Mouse (Mus musculus): ENCODE data around the gene Cubn.

Gene Cubn

DNA sequence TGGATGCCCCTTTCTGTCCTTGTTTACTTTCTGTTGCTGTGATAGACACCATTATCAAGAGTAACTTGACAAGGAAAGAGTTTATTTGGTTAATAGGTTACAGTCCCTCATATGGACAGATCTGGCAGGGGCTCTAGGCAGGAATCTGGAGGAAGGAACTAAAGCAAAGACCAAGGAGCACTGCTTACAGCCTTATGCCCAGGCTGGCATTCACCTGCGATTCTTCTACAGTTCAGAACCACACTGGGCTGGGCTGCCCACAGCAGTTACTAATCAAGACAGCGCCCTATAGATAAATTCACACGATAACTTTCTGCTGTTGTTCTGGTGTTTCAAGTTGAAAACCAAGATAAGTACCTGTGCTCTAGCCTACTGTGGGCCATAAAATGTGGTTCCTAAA, 138.8 kb downstream of the Cubn start:
- DNase-seq (ENCODE audit: low spot score): no peak

DNA sequence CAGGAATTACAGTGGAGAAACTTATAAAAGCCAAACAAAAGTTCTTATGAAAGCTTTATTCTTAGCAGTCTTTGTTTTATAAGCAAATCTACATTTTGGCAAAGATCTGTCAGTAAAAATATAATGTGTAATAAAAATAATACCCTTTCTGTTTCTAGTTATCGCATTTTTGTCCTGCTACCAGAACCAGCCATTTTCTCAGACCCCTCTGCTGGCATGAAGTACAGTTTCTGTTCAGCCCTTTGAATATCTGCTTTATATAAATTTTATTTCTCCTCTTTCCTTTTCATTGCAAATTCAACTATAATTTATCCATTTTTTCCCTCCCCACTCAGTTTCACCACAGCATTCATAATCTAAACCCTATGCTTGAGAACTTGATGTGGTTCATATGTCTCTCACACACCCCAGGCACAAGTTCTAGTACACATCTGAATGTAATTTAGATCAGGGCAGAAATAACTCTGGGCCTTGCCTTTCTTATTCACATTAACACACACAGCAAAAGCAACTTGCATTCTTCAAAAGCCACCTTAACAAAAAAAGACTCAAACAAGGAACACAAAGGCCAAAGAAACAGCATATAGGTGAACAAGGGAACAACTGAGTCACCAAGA, 139.4 kb downstream of the Cubn start:
- DNase-seq (ENCODE audit: low spot score): no peak

DNA sequence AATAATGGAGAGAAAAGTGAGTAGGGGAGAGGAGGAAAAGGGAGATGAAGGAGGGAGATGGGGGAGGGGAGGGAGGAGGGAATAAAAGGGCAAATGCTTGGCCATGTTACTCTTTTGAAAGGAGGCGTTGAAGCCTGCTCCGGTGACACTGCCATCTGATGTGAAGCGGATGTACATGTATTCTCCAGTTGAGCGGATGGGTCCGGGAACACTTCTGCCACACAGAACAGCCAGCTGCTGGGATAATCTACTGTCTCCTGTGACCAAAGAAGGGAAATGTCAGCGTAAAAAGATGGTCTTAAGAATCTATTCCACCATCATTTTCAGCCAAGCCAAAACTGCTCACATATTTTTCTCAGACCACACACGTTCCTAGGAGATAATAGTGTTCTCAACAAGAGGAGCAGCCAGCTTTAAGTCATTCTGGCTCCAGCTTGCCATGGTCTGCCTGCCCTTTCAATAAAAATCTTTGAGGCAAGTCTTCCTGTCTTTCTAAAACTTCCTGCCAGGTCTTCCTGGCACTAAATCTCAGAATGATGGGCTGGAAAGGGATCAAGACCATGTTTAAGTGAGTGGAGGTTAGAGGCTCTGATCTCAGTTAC, 149.2 kb downstream of the Cubn start:
- DNase-seq (ENCODE audit: low spot score): no peak

DNA sequence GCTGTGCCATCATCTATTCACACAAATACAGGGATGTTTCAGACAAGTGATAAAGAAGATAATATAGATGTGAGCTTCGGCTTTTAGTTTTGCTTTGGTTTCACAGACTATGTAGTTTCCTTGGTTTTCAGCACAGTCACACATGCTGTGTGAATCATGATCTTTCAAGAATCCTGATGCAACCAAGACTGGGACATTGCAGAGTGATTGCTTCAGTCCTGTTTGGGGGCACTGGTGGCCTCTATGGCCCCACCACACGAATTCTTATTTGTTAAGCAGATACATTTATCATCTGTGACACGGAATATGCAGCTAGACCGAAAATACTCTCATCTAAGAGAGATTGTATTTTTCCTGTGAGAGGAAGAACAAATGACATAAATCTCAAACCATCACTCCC, 156.2 kb downstream of the Cubn start:
- DNase-seq (ENCODE audit: low spot score): no peak

DNA sequence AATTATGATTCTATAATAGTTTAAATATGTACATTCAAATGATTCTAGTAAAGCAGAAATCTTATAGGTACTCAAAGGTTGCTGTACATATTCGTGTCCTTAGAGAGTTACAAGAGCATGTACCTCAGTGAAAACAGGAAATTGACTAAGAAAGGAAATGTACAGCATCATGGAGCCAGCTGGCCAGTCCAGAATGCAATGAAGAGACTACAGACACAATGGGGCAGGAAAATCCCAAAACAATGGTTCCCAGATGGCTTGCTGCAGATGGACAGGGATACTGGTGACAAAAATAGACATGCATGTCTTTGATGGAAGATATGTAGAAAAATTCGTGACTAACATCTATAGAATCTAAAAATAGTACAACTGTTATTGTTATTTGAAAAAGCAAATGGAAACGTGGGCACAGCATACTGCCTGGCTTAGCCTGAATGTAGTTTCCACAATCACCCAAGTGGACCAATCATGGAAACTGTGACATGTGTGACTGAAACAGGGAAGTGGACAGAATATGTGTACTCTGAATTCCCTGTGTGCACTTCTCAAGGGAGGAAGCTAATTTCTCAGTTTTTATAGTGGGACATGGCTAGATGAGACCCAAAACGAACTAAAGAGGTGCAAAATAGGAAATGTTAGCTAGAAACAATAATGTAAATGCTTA, 161.7 kb downstream of the Cubn start:
- no peak for DNase-seq (ENCODE audit: low spot score)

DNA sequence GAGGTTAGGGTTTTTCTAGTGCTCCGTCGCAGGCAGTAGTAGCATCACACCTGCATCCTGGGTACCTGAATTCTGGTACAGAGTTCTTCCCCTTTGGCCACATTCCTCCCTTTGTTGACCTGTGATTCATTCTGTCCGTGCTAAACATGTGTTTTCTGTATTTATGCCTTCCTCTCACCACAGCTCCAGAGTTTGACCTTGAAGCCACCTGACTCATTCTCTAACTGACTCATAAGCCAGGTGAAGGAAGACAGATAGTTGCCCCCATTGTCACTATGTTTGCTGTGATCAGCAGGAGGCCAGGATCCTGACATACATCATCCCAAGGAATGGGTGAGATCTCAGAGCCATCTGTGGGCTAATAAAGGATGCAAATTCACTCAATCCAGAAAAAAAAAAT, 188.2 kb downstream of the Cubn start:
- no peak for DNase-seq (ENCODE audit: low spot score)

DNA sequence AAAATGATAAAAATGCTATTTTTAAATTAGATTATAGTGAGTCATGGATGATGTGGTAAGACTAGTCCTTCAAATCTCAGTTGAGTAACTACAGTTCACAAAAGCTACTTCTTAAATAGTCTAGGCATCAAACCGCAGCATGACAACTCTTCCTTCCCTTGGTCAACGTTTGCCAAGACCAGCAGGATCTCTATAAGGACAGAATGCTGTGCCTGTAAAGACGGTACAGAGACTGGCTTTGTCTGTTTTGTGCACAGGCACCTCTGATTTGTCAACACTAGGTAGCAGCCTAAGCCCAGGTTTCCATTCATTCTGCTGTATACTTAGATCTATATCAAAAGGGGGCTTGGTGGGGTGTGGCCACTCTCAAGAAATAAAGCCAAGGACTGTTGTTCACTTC, 192.6 kb downstream of the Cubn start:
- DNase-seq (ENCODE audit: low spot score): no peak

DNA sequence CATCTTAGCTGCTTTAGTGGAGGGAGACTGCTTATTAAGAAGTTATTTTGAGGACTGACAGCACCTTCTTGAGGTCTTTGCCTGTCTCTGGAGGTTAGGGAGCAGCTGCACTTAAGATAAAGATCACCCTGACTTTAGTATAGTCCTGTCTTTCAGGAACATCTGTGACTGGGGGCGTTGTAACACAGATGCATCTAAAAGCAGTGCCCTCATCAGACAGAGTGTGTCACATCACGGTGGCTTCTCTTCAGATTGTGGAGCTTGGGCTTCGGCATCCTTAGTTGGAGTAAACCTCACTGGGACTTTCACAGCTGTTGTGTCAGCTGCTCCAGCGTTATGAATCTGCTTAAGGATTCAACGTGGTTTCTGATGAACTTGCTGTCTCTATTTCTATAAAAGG, 193.9 kb downstream of the Cubn start:
- DNase-seq (ENCODE audit: low spot score): no peak

DNA sequence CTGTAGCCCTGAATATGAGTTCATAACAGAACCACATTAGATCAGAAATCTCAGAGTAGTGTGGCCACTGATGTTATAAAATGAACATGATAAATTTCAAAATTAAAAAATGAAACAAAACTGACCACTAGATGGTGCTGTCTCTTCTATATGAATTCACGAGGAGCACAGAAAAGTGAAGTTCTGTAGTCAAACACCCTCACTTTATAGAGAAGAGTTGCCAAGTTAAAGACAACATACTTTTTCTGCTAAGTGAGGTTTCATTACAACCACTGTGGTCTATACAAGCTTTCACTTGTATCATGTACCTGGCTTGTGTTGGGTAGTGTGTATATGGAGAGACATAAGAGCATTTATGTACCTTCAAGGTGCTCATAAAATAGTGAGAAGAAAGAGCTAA, 201.0 kb downstream of the Cubn start:
- DNase-seq (ENCODE audit: low spot score): no peak

DNA sequence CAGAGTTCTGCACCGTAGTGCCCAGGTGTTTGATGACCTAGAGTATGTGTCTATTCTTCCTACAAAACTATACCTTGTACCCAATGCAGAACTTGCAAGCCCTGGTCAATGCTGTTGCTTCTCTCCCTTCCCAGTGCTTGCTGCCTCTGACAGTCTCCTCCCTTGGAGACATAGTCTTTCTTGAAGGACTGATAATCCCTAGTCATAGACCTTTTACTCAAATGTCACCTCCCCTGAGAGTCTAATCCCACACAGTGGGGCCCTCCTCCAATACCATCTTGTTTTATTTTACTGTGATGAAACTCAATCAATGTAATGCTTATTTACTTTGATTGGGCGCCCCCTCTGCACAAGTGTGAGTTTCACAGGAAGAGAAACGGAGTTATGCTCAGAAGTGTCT, 201.5 kb downstream of the Cubn start:
- DNase-seq (ENCODE audit: low spot score): no peak

DNA sequence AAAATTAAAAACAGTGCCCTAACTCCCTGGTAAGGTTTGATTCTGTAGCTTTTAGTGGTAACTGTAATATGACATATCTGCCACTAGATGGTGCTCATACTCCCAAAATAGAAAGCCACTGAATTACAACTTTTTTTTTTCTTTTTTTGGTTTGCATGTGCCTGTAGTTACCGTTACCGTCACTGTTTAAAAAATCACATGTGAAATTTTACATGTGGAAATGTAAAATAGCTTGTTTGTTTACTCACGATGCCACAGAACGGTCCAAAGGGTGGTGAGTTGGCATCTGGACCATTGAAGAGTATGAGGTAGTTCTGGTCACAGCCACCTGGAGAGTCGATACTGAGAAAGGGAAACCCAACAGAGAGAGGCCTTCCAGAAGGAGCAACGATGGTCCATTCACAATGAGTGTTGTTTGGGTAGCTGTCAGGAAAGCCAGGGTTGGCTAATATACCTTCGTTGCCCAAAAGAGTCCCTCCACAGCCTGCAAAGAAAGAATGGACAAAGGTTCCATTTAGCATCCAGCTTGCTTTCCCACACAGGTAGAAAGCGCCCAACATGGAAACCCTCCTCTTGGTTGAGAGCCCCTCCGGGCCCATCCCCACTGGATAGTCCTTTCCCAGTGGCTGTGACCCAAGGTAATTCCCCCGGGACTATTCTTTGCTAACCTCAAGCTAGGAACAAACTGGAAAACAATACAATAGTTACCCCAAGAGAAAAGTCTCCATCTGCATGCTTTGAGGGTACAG, 213.3 kb downstream of the Cubn start:
- DNase-seq (ENCODE audit: low spot score): no peak

DNA sequence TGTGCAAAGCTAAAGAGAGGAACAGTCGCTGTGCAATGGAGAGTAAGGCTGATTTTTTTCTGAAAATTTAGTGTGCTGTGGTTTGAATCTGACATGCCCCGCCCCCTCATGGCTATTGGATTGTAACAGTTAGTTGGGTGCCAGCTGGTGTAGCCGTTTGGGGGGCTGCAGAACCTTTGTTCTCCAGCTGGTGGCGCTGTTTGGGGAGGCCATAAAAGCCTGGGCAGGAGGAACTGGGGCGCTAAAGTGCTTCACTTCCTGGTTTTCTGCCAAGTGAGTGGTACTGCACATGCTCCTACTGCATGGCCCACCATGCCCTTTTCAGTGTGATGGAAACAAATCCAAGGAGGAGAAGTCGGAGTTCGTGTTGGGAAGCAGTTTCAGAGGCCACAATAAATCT, 215.7 kb downstream of the Cubn start:
- no peak for DNase-seq (ENCODE audit: low spot score)

DNA sequence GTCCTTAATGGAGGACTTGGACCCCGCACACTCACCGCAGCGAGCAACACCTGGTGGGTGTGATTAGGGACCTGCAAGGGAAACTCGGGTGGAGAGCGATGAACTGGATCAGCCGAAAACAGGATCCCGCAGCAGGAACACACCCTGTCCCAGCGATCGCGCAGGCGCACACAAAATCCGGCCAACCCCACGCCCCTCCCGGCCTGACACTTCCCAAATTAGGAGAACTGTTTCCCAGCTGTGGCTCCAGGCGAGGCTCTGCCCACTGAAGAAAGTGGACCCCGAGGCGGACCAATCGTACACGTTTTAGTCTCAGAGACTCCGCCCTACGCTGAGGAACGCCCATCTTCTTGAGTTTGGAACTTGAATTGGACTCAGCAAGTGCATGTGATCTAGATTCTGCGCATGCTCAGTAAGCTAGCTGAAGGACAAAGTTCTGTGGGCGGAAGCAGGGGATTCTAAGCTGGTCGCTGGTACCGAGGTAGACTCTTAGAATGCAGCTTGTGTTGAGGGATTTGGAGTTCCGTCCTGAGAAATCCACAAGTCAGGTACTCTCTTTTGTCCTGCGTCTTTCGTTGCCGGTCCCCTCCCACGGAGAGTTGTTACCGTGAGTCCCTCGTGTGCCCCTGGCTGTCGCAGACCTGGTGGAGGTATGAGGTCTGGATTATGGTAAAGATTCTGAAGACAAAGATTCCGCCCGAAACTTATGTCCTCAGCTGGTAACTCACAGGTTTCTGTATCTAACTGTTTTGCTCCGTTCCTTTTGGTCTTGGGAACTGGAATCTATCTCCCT, 220.3 kb downstream of the Cubn start, which contains the start of gene Rsu1:
Rsu1 (minus strand) TSS at position 251 of the 793 bp plus-strand sequence.
- peak; percentile 96 for DNase-seq (ENCODE audit: low spot score)

DNA sequence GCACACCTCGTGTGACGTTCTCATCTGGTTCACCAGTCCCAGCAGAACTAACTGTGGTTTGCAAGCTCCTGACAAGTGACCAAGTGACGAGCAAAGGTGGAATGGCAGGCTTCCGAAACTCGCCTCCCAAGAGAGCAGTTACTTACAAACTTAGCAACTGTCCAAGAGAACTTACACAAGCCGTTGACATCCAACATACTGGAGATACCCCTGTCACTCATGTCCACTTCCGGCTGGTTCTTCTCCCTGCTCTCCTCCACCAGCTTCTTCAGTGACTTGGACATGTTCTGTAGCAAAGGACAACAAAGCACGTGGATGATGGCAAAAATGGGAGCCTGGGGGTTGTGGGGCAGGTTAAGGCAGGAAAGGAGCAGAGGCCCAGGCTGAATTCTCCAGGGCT, 220.9 kb downstream of the Cubn start:
- no peak for DNase-seq (ENCODE audit: low spot score)

DNA sequence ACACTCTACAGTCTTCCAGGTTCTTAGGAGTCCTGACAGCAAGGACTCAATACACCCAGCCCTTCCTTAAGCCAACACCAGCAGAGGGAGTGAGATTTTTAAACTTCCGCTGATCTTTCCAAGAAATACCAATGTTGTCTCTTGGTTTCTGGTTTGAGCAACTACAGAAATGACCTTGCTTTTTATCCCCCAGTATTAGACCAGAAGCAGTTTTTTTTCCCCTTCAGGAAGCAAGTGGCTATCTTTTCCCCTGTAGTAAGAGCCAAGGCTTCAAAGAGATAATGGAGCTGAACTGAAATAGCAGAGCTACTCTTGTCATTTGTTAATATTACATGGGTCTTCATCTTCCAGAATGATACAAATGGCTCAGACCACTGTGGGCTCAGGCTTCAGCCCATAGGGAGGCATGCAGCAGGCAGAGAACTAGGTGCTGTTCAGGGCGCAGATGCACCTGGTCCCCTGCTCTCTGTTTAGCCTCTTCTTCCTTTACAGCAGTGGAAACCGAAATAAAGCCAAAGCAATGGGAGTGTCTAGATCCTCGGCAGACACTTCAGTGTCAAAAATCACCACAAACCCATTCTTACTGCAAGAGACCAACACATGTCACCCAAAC, 222.8 kb downstream of the Cubn start:
- DNase-seq (ENCODE audit: low spot score): no peak

DNA sequence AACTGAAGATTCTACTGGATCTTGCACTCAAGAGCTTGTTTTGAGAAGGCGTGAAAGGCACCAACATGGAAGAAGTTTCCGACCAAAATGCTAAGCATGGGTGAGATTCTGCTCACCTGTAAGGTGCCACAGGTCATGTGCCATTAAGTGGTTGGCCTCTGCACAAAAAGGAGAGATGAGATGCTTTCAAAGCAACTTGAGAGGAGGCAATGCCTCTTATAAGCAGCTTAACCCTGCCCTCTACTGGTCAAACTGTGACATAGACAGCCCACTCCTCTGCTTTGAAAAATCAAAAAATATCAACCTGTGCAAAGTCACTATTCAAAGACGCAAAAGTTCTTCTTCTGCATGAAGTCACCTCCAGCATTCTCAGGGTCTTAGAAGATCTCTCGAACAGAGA, 226.7 kb downstream of the Cubn start:
- DNase-seq (ENCODE audit: low spot score): no peak

DNA sequence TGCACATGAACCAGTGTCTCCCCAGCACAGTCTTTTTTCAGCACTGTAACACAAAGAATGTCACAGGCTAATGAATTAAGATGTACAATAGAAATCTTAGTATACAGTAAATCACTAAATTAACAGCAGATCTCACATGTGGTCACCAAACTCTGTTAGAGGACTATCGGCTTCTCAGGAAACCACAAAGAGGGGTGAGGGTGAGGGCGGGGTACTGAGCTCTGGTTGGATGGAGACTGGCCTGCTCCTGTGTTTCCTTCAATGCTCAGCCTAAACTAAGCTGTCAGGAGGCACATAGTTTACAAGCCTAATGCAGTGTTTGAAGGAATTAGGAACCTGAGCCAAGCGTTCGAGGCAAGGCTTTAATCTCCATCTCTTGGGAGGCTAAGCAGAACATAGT, 228.5 kb downstream of the Cubn start:
- no peak for DNase-seq (ENCODE audit: low spot score)

DNA sequence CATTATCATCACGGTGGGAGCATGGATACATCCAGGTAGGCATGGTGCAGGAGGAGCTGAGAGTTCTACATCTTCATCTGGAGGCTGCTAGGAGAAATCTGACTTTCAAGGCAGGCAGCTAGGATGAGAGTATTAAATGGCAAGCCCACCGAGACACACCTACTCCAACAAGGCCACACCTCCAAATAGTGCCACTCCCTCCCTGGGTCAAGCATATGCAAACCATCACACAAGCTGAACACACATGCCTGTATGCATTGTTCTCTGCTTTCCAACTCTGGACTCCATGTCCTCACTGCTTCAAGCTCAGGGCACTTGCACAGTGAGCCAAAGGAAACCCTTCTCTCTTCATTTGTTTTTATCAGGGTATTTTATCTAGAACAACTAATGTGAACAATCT, 233.0 kb downstream of the Cubn start:
- DNase-seq (ENCODE audit: low spot score): no peak

DNA sequence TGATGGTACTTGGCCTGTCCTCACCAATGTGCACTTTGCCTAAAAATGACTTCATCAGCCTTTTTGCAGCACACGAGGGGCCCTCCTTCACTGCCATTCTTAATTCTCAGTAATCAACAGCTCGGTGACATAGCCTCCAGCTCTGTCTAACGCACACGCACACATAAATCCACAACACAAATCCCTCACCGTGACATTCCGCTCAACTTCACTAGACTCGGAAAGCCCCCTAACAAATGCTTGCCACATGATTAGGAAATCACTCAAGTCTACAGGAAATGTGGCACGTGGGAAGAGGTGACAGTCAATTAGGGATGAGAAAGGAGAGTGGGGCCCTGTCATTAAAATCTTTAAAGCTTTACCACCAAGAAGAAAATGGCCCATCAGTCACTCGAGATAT, 250.9 kb downstream of the Cubn start:
- no peak for DNase-seq (ENCODE audit: low spot score)

DNA sequence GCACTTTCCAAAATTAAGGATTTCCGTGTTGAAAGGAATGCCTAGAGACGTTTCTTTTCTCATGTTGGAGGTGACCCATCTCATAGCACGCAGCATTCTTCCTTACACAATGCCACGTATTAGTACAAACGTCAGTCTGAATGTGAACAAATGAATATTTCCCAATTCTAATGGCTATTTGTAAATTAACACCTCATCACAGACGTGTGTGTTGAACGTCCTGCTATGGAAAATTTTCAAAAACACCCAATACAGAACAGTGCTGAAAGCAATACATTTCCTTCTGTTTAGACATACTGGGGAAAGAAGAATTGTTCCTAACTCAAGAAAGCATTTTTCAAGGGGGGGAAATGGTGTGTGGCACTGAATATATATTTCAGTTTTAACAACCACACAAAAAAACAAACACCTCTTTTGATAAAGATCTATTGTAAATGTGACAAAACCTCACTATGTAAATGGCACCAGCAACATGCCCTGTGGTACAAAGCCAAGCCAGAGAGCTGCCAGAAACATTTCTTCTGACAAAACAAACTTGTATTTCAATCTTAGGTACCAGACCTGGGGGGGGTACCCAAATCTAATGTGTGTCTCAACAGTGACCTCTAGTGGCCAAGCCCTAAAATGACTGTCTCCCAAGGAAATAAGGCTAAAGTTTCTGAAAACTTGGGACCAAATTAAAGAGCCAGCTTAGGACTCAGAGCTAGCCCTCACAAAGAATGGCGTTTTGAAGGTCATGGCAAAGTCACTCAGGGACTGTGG, 254.3 kb downstream of the Cubn start:
- DNase-seq (ENCODE audit: low spot score): peak; percentile 37

DNA sequence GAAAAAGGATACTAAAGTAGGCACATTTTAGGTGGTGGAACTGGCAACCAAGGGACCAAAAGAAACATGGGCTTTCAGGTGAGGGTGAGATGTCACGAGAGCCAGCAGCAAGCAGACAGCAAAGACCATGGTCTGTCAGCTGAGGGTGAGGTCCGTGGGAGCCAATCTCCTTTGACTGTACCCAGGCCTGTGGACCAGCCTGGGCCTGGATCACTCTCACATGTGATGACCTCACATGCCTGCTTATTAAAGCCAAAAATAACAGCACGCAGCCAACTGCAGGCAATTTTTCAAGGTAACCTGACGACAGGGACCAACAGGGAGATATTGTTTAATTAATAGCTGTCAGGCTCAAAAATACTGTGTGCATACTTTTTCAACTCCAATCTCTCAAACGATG, 255.9 kb downstream of the Cubn start:
- no peak for DNase-seq (ENCODE audit: low spot score)

All from urinary bladder, postnatal 14 days (tissue).